Mouse (Mus musculus) megakaryocyte, embryonic 14.5 days (primary cell): ENCODE measurements around the gene Lrrtm1.

Experiments
- FLI1 ChIP-seq: IDR thresholded peaks from 2 replicates; pipeline ENCODE4 v1.6.1; 2012; ENCODE audit warnings: low read length, inconsistent platforms, mixed read lengths
- GATA1 ChIP-seq: IDR thresholded peaks from 3 replicates; pipeline ENCODE4 v1.6.1; 2012; ENCODE audit warnings: mixed read lengths, low read length, inconsistent platforms, borderline replicate concordance

DNA sequence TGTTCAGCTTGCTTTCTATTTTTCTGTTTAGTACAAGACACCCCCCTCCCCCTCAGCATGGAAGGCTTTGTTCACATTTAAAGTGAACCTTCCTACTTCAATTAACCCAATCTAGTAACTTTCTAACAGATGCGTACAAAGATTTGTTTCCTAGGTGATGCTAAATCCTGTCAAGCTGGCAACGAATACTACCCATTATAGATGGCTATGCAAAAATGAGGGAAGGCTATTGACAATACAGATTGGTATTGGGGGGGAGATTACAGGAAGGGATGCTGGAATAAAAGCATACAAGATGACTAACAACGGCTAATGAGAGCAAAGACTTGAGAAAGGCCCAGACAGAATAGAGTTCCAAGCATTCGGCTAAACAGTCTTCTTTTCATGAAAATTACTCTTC, 21.7 kb upstream of the Lrrtm1 start:
- no peak for TF ChIP-seq GATA1
- TF ChIP-seq FLI1: no peak
